Mouse (Mus musculus): Measurements from ENCODE around the gene Togaram2. TPM values are rescaled to one million over a fixed set of nuclear protein-coding genes. Genes with fewer than 3 reads are reported as not detected.

The Togaram2 gene
- polyA plus RNA-seq, 1 experiment from 2014 or later, result not detected

DNA sequence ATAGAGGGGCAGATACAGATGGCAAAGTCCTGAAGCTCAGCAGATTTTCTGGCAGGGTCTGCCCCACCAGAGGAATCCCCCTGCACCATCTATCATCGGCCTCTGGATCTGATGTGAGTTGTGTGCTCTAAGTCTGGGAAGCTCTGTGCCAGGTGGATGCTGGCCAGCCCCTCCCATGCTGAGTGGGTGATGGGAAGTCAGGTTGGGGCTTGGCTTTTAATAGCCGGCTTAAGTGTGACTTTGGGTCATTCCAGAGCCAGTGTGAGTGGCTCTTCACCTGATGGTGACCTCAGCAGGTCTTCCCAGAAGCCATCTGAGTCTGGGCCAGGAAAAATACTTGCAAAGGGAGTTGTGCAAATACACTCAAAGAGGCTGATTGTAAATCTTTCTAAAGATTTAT lies 57.6 kb downstream of the Togaram2 start:
- DNase-seq (ENCODE audit: low spot score), result no peak
- Histone ChIP-seq H3K27me3 (replicated peaks; ENCODE audit: control insufficient read depth, insufficient read depth, low read length) (no peaks in the 10 kb centered on the region), H3K4me3 (ENCODE audit: low read depth, low read length) (no peak overlapping the region), H3K36me3 (ENCODE audit: control insufficient read depth, insufficient read depth, low read length) (no peaks in the 10 kb centered on the region), H3K4me2 (no peak overlapping the region), H3K9me3 (ENCODE audit: control insufficient read depth, low read length) (no peaks in the 10 kb centered on the region), H3K4me1 (replicated peaks; ENCODE audit: control insufficient read depth, insufficient read depth, low read length) (no peaks in the 10 kb centered on the region), H3K27ac (ENCODE audit: low read depth, low read length) (no peak overlapping the region), H3K9ac (ENCODE audit: low read depth, low read length) (no peak overlapping the region)
- WGBS, result 64% methylated on average over 2 of the region's 2 CpGs
- ATAC-seq (replicated peaks; ENCODE audit: low FRiP score), result no peak

DNA sequence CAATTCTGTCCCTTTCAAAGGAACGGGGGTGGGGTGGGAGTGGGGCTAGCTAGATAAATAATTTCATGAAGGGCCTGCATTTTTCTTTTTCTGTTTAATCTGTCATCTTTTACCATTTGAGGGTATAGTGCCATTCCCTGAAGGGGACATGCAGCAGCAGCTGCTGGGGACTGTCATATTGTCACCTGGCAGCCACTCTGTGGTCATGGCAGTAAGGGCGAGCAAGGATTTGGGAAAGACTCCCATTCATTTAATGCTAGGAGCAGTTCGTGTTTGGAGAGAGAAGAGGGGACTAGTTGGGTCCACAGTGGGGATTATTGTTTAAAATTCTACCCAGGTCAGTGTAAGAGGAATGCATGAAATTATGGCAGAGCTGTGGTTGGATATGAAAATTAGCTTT lies 63.4 kb downstream of the Togaram2 start:
- Histone ChIP-seq H3K27me3 (replicated peaks; ENCODE audit: control insufficient read depth, insufficient read depth, low read length) (no peaks in the 10 kb centered on the region), H3K9ac (ENCODE audit: low read depth, low read length) (no peak overlapping the region), H3K4me1 (replicated peaks; ENCODE audit: control insufficient read depth, insufficient read depth, low read length) (no peaks in the 10 kb centered on the region), H3K9me3 (ENCODE audit: control insufficient read depth, low read length) (no peaks in the 10 kb centered on the region), H3K4me2 (no peak overlapping the region), H3K4me3 (ENCODE audit: low read depth, low read length) (no peak overlapping the region), H3K27ac (ENCODE audit: low read depth, low read length) (no peak overlapping the region), H3K36me3 (ENCODE audit: control insufficient read depth, insufficient read depth, low read length) (no peaks in the 10 kb centered on the region)
- WGBS, result 63% methylated on average over 3 of the region's 3 CpGs
- no peak for ATAC-seq (replicated peaks; ENCODE audit: low FRiP score)
- DNase-seq (ENCODE audit: low spot score), result no peak

DNA sequence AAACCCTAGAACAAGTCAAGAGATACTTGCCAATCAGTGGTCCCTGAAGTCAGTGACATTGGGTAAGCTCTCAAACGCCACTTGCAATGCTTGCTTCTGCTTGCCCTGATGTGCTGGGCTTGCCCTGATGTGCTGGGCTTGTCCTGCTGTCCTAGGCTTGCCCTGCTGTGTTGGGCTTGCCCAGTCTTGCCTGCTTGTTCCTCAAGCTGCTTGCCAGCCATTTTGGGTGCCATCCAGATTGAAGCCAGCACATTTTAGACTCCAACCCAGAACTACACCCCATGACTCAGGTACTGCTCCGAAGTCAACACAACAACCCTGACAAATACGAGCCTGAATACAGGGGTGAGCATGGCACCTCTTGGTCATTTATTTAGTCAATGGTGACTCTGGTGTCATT lies 69.1 kb downstream of the Togaram2 start:
- ATAC-seq (replicated peaks; ENCODE audit: low FRiP score) (no peak), DNase-seq (ENCODE audit: low spot score) (no peak)
- H3K4me3 ChIP-seq (ENCODE audit: low read depth, low read length), result no peak overlapping the region
- H3K27me3 ChIP-seq (replicated peaks; ENCODE audit: control insufficient read depth, insufficient read depth, low read length), result no peaks in the 10 kb centered on the region
- no peak overlapping the region for H3K9ac ChIP-seq (ENCODE audit: low read depth, low read length)
- no peaks in the 10 kb centered on the region for H3K4me1 ChIP-seq (replicated peaks; ENCODE audit: control insufficient read depth, insufficient read depth, low read length)
- H3K9me3 ChIP-seq (ENCODE audit: control insufficient read depth, low read length), result no peaks in the 10 kb centered on the region
- no peak overlapping the region for H3K27ac ChIP-seq (ENCODE audit: low read depth, low read length)
- WGBS, result 78% methylated on average over 3 of the region's 3 CpGs
- H3K4me2 ChIP-seq, result no peak overlapping the region
- H3K36me3 ChIP-seq (ENCODE audit: control insufficient read depth, insufficient read depth, low read length), result no peaks in the 10 kb centered on the region

DNA sequence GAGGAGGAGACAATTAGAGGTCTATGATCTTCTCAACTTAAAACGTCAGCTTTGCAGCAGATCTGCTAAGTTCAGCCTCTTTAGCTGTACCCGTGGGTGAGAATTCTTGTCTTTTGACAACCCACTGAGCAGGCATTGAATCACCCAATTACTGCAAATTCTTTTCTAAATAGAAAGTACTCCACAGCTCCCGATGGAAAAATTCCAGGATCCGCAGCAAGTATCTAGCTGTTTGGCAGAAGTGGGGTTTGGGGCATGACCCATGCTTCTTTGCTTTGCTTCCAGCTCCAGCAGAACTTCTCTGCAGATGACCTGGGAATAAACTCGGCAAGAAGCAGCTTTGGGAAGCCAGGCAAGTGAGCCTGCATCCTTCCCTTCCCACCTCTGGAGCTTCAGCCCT lies 69.9 kb downstream of the Togaram2 start:
- ATAC-seq (replicated peaks; ENCODE audit: low FRiP score) (no peak), DNase-seq (ENCODE audit: low spot score) (no peak)
- no peak overlapping the region for H3K4me2 ChIP-seq
- H3K9me3 ChIP-seq (ENCODE audit: control insufficient read depth, low read length), result no peaks in the 10 kb centered on the region
- H3K36me3 ChIP-seq (ENCODE audit: control insufficient read depth, insufficient read depth, low read length), result no peaks in the 10 kb centered on the region
- no peak overlapping the region for H3K9ac ChIP-seq (ENCODE audit: low read depth, low read length)
- H3K4me1 ChIP-seq (replicated peaks; ENCODE audit: control insufficient read depth, insufficient read depth, low read length), result no peaks in the 10 kb centered on the region
- H3K27me3 ChIP-seq (replicated peaks; ENCODE audit: control insufficient read depth, insufficient read depth, low read length), result no peaks in the 10 kb centered on the region
- 49% methylated on average over 5 of the region's 5 CpGs for WGBS
- H3K27ac ChIP-seq (ENCODE audit: low read depth, low read length), result no peak overlapping the region
- no peak overlapping the region for H3K4me3 ChIP-seq (ENCODE audit: low read depth, low read length)

DNA sequence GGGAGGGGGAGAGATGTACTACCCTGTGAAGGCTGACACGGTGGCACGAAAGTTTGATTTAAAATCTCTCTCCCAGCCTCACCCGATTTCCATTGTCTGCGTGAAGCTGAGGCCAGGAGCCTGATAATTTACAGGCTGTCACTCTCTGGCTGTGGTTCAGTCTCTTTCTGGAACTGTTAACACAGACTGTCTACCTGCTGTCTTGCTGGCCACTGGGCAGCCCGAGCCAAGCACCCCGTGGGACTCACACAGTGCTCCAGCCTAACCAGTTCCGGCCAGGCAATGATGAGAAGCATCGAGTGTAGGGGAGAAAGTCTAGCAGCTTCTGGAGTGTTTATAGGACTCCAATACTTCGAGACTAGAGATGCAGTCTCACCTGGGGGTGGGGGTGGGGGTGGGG lies 73.1 kb downstream of the Togaram2 start:
- H3K9ac ChIP-seq (ENCODE audit: low read depth, low read length), result no peak overlapping the region

DNA sequence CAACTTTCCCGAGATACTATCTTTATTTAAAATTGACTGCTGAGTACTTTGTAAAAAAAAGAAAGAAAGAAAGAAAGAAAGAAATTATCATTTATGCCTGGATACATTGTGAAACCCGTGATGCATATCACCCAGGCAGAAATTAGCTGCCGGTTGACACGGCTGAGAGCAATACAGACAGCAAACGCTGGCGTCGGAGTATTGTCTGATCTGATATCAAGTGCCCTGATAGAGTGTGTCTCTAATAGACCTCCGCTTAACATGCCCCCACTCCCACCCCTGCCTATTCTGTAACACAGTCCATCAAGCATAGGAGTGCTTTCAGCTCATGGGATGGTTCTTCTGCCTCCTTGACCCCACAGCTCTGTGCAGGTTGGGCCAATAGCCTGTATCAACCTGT lies 74.5 kb downstream of the Togaram2 start:
- WGBS, result 83% methylated on average over 8 of the region's 8 CpGs
- DNase-seq (ENCODE audit: low spot score), result no peak
- no peaks in the 10 kb centered on the region for H3K27me3 ChIP-seq (replicated peaks; ENCODE audit: control insufficient read depth, insufficient read depth, low read length)
- no peaks in the 10 kb centered on the region for H3K36me3 ChIP-seq (ENCODE audit: control insufficient read depth, insufficient read depth, low read length)
- no peak overlapping the region for H3K27ac ChIP-seq (ENCODE audit: low read depth, low read length)
- H3K9me3 ChIP-seq (ENCODE audit: control insufficient read depth, low read length), result no peaks in the 10 kb centered on the region
- ATAC-seq (replicated peaks; ENCODE audit: low FRiP score), result no peak
- no peaks in the 10 kb centered on the region for H3K4me1 ChIP-seq (replicated peaks; ENCODE audit: control insufficient read depth, insufficient read depth, low read length)
- H3K4me2 ChIP-seq, result no peak overlapping the region
- H3K4me3 ChIP-seq (ENCODE audit: low read depth, low read length), result no peak overlapping the region
- H3K9ac ChIP-seq (ENCODE audit: low read depth, low read length), result no peak overlapping the region

More for the DNA sequence above, 73.1 kb downstream of the Togaram2 start:
- Histone ChIP-seq H3K4me2 (no peak overlapping the region), H3K36me3 (ENCODE audit: control insufficient read depth, insufficient read depth, low read length) (no peaks in the 10 kb centered on the region), H3K9me3 (ENCODE audit: control insufficient read depth, low read length) (no peaks in the 10 kb centered on the region), H3K4me3 (ENCODE audit: low read depth, low read length) (no peak overlapping the region), H3K4me1 (replicated peaks; ENCODE audit: control insufficient read depth, insufficient read depth, low read length) (no peaks in the 10 kb centered on the region), H3K27me3 (replicated peaks; ENCODE audit: control insufficient read depth, insufficient read depth, low read length) (no peaks in the 10 kb centered on the region), H3K27ac (ENCODE audit: low read depth, low read length) (no peak overlapping the region)
- ATAC-seq (replicated peaks; ENCODE audit: low FRiP score) (no peak), DNase-seq (ENCODE audit: low spot score) (no peak)
- 79% methylated on average over 9 of the region's 9 CpGs for WGBS

DNA sequence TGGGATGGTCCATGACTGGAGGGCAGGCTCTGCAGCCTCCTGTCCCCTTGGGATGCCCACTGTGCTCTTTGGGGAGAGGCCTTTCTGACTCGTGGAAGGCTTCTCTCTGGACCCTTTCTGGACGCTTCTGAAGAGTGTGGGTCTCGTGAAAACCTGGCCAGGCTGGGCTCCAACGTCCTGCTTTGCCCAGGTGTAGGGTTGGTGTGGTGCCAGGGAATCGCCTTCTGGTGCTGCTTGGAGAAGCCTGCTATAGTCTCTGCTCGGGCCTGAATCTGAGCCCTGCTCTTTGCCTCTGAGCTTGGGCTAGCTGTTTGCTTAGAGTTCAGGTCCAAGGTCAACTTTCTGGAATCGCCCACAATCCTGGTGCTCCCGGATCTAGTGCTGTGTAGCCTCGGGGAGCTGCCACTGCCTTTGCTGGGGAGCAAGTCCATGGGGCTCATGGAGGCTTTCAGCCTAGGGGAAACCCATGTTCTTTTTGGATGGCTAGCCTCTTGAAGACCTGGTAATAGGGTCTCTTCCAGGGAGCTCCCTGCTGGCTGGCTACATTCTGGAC lies 76.6 kb downstream of the Togaram2 start:
- no peak overlapping the region for H3K4me2 ChIP-seq
- H3K4me3 ChIP-seq (ENCODE audit: low read depth, low read length), result no peak overlapping the region
- H3K27ac ChIP-seq (ENCODE audit: low read depth, low read length), result no peak overlapping the region
- ATAC-seq (replicated peaks; ENCODE audit: low FRiP score), result no peak
- WGBS, result 67% methylated on average over 9 of the region's 9 CpGs
- no peaks in the 10 kb centered on the region for H3K27me3 ChIP-seq (replicated peaks; ENCODE audit: control insufficient read depth, insufficient read depth, low read length)
- H3K9me3 ChIP-seq (ENCODE audit: control insufficient read depth, low read length), result no peaks in the 10 kb centered on the region
- H3K4me1 ChIP-seq (replicated peaks; ENCODE audit: control insufficient read depth, insufficient read depth, low read length), result no peaks in the 10 kb centered on the region
- no peak for DNase-seq (ENCODE audit: low spot score)
- no peaks in the 10 kb centered on the region for H3K36me3 ChIP-seq (ENCODE audit: control insufficient read depth, insufficient read depth, low read length)
- H3K9ac ChIP-seq (ENCODE audit: low read depth, low read length), result no peak overlapping the region

DNA sequence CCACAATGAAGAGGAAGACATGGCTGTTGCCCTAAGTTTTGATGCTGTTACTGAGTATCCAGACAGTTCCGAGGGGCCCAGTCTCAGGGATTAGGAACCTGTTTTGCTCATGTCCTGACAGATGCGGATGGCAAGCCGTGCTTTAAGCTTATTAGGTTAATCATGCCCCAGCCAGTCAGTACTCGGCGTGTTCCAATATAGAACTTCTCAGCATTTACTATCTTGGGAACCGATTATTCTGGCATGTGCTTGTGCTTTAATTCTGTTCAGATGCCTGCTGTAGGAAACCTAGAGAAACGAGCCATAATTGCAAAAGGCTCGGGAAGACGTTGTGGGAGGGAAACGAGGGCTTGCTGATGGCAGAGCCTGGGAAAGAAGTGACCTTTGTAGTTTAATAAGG lies 79.8 kb downstream of the Togaram2 start, which contains the start of gene Pcare:
Pcare (minus strand) TSS at position 64 of the 400 bp plus-strand sequence.
- no peak within 1 kb of the TSS for H3K4me3 ChIP-seq (ENCODE audit: low read depth, low read length)
- H3K9me3 ChIP-seq (ENCODE audit: control insufficient read depth, low read length), result no peaks in the 10 kb centered on the region
- no peak within 1 kb of the TSS for H3K27ac ChIP-seq (ENCODE audit: low read depth, low read length)
- H3K9ac ChIP-seq (ENCODE audit: low read depth, low read length), result no peak within 1 kb of the TSS
- no peaks in the 10 kb centered on the region for H3K27me3 ChIP-seq (replicated peaks; ENCODE audit: control insufficient read depth, insufficient read depth, low read length)
- no peaks in the 10 kb centered on the region for H3K36me3 ChIP-seq (ENCODE audit: control insufficient read depth, insufficient read depth, low read length)
- no peak within 1 kb of the TSS for H3K4me2 ChIP-seq
- 80% methylated on average over 10 of the region's 10 CpGs for WGBS
- H3K4me1 ChIP-seq (replicated peaks; ENCODE audit: control insufficient read depth, insufficient read depth, low read length), result no peaks in the 10 kb centered on the region
- no peak for DNase-seq (ENCODE audit: low spot score)
- no peak for ATAC-seq (replicated peaks; ENCODE audit: low FRiP score)

DNA sequence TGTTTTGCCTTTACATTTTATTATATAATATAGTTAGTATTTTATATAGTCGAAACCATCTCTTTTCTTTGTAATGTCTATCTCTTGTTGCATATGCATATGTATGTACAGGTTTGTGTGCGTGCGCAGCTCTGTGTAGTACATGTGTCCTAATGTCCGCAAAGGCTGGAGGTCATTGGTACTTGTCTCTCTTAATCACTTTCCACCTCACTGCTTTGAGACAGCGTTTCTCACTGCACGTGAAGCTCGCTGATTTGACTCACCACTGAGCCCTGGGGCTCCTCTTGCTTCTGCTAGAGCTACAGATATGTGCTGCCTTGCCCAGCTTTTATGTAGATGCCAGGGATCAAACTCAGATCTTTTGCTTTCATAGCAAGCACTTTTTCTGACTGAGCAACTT lies 87.5 kb downstream of the Togaram2 start:
- Histone ChIP-seq H3K4me3 (ENCODE audit: low read depth, low read length) (no peak overlapping the region), H3K4me2 (no peak overlapping the region), H3K36me3 (ENCODE audit: control insufficient read depth, insufficient read depth, low read length) (no peaks in the 10 kb centered on the region), H3K9me3 (ENCODE audit: control insufficient read depth, low read length) (no peaks in the 10 kb centered on the region), H3K27me3 (replicated peaks; ENCODE audit: control insufficient read depth, insufficient read depth, low read length) (no peaks in the 10 kb centered on the region), H3K27ac (ENCODE audit: low read depth, low read length) (no peak overlapping the region), H3K9ac (ENCODE audit: low read depth, low read length) (no peak overlapping the region), H3K4me1 (replicated peaks; ENCODE audit: control insufficient read depth, insufficient read depth, low read length) (no peaks in the 10 kb centered on the region)
- ATAC-seq (replicated peaks; ENCODE audit: low FRiP score) (no peak), DNase-seq (ENCODE audit: low spot score) (no peak)
- 82% methylated on average over 7 of the region's 7 CpGs for WGBS

All from liver, embryonic 11.5 days (tissue).